Mouse (Mus musculus) small intestine, adult 2 months (tissue): Measurements from ENCODE around the gene Strbp. TPM values are rescaled to one million over a fixed set of nuclear protein-coding genes. Genes with fewer than 3 reads are reported as not detected.
A peak's percentile ranks its signal among the peaks of the same experiment; 100 is the strongest.

Experiments used
- H3K27ac ChIP-seq: fragments of 200-500 bp; 2 replicates; pipeline ENCODE4 v1.5.1; 2012; ENCODE audit warnings: low read depth, low read length, control low read depth, inconsistent platforms; ENCODE audit not compliant: insufficient read depth
- H3K27me3 ChIP-seq: fragments of 200-500 bp; 2 replicates; pipeline ENCODE4 v1.6.1; 2012; ENCODE audit warnings: mild to moderate bottlenecking, moderate library complexity, low read length, inconsistent platforms; ENCODE audit not compliant: control insufficient read depth, insufficient read depth
- H3K36me3 ChIP-seq: fragments of 200-500 bp; 2 replicates; pipeline ENCODE4 v1.6.1; 2012; ENCODE audit warnings: mild to moderate bottlenecking, low read length, control low read depth, inconsistent platforms; ENCODE audit not compliant: control insufficient read depth, insufficient read depth
- H3K4me1 ChIP-seq: fragments of 200-500 bp; 2 replicates; pipeline ENCODE4 v1.6.1; 2012; ENCODE audit warnings: low read length, inconsistent platforms, mixed read lengths; ENCODE audit not compliant: control insufficient read depth, insufficient read depth, insufficient read length
- H3K4me3 ChIP-seq: fragments of 200-500 bp; 2 replicates; pipeline ENCODE4 v1.5.1; 2012; ENCODE audit warnings: low read depth, mild to moderate bottlenecking, control low read depth, inconsistent platforms, low read length, moderate library complexity
- CTCF ChIP-seq: fragments of 200-500 bp; IDR thresholded peaks from 2 replicates; pipeline ENCODE4 v1.5.1; 2012; ENCODE audit warnings: low read depth, mild to moderate bottlenecking, control low read depth, inconsistent platforms, low read length, moderate library complexity, mixed read lengths; ENCODE audit not compliant: insufficient replicate concordance, insufficient read length; ENCODE audit errors: extremely low read depth
- POLR2A ChIP-seq: fragments of 200-500 bp; IDR thresholded peaks from 2 replicates; pipeline ENCODE4 v1.6.1; 2012; ENCODE audit warnings: low read depth, mild to moderate bottlenecking, control low read depth, inconsistent platforms, low read length, moderate library complexity
- WGBS: fragments of 180-500 bp; shearing (Covaris S2); methylation state at CpG from one replicate; pipeline ENCODE4 v1.1.7; 2018; 5-methylcytosine and 5-hydroxymethylcytosine counted together
- polyA plus RNA-seq: library from polyadenylated mRNA; depleted of rRNA; stranded (reverse); fragments of >200 nt; gene quantifications from 2 replicates; pipeline ENCODE4 v1.2.3, GENCODE M21; 2012; rRNA removed

Strbp gene
- 1.2 and 2.7 TPM in 2 replicates for polyA plus RNA-seq

DNA sequence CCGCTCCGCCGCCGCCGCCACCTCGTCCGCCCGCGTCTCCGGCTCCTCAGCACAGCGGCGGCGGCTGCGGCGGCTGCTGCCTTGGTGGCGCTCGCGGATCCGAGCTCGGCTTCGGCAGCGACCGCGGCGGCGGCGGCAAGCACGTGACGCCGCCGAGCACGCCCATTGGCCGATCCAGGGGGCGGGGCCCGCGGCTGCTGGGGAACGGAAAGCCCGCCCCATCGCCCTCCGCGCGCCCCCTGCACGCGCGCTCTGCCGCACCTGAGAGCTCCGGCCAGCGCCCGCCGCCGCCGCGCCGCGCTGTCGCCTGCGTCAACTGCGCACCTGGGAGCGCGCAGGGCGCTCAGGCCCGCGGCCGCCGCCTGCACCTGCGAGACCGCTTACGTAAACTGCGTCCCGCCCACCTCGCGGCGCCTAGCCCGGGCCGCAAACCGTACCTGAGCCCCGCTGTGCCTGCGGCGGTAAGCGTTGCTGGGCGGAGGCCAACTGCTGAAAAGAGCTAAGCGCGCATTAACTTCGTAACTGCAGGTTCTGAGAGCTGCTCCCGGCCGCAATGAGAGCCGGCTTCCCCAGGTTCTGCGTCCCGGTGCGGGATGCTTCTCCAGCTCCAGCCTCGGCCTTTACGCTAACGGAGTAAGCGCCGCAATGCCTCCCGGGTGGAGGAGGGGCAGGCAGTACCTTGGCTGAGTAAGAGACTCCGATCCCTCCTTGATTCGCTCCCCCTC lies at the start of gene Strbp:
TSS of gene Strbp (minus strand) at position 630 of the 725 bp plus-strand sequence.
- Histone ChIP-seq H3K27me3 (no peaks in the 10 kb centered on the region), H3K4me1 (peaks cover 4% of the 10 kb centered on the region; the same call in 1 of the 2 replicates), H3K27ac (peak within 1 kb of the TSS; percentile 83), H3K36me3 (no peaks in the 10 kb centered on the region), H3K4me3 (peak within 1 kb of the TSS; percentile 81)
- WGBS, result 2% methylated on average over 98 of the region's 98 CpGs
- TF ChIP-seq POLR2A (peak; percentile 64; the same call in 1 of the 2 replicates), CTCF (no peak)

DNA sequence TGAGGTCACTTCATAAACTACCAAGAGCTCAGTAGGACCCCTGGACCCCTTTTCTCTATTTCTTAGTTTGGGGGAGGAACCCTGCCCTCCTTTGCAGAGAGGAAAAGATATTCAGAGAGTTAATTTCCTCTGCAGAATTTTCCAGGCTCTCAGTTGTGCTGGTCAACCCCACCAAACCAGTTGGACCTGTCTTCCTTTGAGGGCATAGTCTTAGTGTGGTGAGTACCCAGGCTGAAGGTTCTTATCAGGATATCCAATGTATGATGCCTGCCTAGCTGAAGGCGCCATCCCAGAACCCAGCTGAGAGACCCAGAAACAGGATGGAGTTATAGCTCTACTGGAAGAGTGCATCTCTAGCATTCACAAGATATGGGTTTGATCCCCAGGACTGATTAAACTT lies 47.5 kb upstream of the Strbp start:
- no peak for TF ChIP-seq POLR2A
- no peak for TF ChIP-seq CTCF
- Histone ChIP-seq H3K27me3 (no peaks in the 10 kb centered on the region), H3K36me3 (no peaks in the 10 kb centered on the region), H3K27ac (no peak overlapping the region), H3K4me3 (no peak overlapping the region), H3K4me1 (peaks cover 10% of the 10 kb centered on the region)
- 82% methylated on average over 1 of the region's 1 CpGs for WGBS

DNA sequence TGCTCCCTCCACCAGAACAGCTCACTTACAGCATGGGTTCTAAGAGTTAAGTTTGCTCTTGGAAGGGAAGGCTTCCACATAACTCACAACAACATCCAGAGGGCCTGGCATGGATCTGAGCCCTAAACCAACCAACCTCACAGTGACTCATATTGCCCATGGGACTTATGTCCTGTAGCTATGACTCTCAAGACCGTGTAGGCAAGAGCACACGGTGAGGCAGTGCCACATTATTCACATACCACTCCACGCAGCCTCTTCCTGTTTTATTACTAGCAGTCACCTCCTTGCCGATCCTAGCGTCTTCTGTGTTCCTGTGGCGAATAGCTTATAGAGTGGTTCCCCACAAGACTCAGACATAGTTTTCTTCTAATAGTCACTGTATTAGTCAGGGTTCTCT lies 45.7 kb upstream of the Strbp start:
- Histone ChIP-seq H3K27me3 (no peaks in the 10 kb centered on the region), H3K27ac (no peak overlapping the region), H3K4me1 (peaks cover 10% of the 10 kb centered on the region), H3K36me3 (no peaks in the 10 kb centered on the region), H3K4me3 (no peak overlapping the region)
- 74% methylated on average over 6 of the region's 6 CpGs for WGBS
- no peak for TF ChIP-seq POLR2A
- no peak for TF ChIP-seq CTCF

DNA sequence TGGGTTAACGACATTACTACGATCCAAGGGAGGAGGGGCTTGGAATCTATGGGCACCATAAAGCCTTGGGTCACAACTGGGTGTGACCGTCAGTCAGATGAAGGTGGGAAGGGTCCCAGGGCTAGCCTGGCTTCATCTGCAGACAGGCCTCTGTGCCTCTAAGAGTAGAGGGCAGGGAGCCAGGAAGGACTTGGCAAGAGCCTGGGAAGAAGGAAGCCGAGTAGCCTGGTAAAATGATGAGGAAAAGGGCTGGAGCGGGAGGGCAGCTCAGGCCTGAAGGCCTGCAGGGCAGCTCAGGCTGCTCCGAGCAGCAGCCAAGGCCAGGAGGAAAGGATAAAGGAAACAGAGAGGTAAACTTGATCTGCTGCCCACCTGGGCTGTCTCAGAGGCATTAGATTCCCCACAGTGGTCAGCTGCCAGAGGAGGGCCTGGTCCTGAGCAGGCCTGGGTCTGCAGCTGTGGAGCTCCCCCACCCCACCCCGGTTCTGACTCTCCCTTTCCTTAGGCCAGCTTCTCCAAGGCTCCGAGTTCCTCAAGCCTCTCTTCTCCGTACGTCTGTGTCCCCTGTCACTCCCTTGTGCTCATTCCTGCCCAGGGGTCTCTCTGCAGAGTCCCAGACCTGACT lies 44.9 kb upstream of the Strbp start:
- Histone ChIP-seq H3K4me3 (no peak overlapping the region), H3K27me3 (no peaks in the 10 kb centered on the region), H3K27ac (no peak overlapping the region), H3K4me1 (peaks cover 10% of the 10 kb centered on the region), H3K36me3 (no peaks in the 10 kb centered on the region)
- TF ChIP-seq CTCF, result no peak
- no peak for TF ChIP-seq POLR2A
- 47% methylated on average over 10 of the region's 10 CpGs for WGBS

DNA sequence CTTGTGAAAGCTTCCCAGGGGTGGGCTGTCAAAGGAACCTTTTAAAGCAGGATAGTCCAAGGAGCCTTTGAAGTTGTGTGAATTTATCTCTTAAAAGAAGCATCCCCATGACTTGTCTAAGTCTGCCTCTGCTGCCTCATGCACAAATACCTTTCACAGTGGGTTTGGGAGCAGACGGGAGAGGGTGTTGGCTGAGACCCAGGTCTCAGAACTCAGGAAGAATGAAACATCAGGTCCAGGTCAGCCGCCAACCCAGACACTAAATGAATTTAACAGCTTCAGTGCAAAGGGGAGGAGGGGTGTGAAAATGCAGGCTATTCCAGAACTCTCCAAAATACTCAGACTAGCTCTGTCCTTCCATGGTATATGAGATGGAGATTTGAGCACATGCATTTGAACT lies 44.2 kb upstream of the Strbp start:
- no peak overlapping the region for H3K27ac ChIP-seq
- no peaks in the 10 kb centered on the region for H3K36me3 ChIP-seq
- H3K4me1 ChIP-seq, result peaks cover 10% of the 10 kb centered on the region
- H3K4me3 ChIP-seq, result no peak overlapping the region
- no peak for TF ChIP-seq POLR2A
- no peak for TF ChIP-seq CTCF
- 50% methylated on average over 2 of the region's 2 CpGs for WGBS
- no peaks in the 10 kb centered on the region for H3K27me3 ChIP-seq

DNA sequence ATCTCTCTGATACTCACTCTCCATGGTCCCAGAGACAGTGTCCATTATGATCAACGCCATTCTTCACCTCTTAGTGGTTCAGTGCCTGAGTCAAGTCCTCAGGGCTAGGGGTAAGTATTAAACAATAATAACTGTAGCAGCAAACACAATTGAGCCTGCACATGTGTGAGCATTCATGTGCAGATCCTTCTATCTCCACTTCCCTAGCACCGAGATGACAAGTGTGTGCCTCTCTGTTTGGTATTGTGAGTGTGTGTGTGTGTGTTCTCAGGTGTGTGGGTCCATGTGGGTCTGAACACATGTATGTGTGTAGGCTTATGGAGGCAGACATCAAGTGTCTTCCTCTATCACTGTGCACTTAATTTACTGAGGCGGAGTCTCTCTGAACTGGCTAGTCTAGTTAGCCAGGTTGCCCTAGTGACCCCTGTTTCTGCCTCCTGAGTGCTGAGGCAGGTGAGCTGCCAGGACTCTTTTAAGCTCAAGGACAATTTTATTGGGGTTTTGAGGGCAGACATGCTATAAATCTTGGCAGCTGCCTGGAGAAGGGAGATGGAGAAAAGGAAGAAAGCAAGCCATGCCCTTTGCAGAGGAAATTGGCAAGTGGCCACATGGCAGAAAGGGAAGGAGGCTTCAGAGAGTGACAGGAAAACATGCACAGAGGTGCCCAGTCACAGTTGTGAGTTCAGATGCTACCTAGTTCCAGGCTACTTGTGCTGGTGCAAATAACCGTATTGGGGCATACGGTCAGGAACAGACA lies 42.8 kb upstream of the Strbp start:
- Histone ChIP-seq H3K4me3 (no peak overlapping the region), H3K36me3 (no peaks in the 10 kb centered on the region), H3K27me3 (no peaks in the 10 kb centered on the region), H3K4me1 (peaks cover 10% of the 10 kb centered on the region), H3K27ac (no peak overlapping the region)
- 49% methylated on average over 5 of the region's 5 CpGs for WGBS
- TF ChIP-seq POLR2A (no peak), CTCF (no peak)
